Mouse (Mus musculus) gastrocnemius, postnatal 36 days (tissue): Measurements from ENCODE around the gene Gm10663. TPM values are rescaled to one million over a fixed set of nuclear protein-coding genes. Genes with fewer than 3 reads are reported as not detected.

Source experiments
- DNase-seq, 2 experiments: peaks; one replicate each; pipeline ENCODE4 v3.0.0; 2022
- intact Hi-C: fragments of 180-260 bp; cut with DNase I; formaldehyde crosslinking; loops from one replicate; pipeline ENCODE4 v1.15.1; 2025
- microRNA-seq, 2 experiments: library from miRNA; unstranded; fragments of <30 nt; microRNA quantifications; one replicate each; pipeline ENCODE4 v1.2.0; 2021
- total RNA-seq, 2 experiments: library from RNA; stranded (reverse); gene quantifications; 2 replicates each; pipeline ENCODE4 v1.2.3; 2021

Gene Gm10663
- total RNA-seq, 2 experiments from 2014 or later = not detected

DNA sequence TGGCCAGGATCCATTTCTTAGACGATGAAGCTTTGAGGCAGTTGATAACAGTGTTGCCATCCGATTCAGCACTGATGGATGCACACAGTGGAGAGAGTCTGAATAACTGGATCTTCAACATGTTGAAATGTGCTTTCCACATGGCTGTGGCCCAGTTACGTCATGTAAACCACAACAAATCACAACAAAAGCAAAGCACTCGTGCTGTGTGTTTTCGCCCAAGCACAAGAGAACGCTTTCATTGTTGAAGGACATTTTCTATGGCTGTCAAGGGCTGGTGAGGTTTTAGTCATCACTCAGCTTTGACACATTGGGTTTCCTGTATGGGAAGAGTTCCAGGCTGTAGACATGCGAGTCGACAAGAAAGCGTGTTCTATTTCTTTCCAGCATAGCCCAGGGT is 5.9 kb downstream of the Gm10663 start:
- intact Hi-C loops = no loop called here
- DNase-seq = no peak

DNA sequence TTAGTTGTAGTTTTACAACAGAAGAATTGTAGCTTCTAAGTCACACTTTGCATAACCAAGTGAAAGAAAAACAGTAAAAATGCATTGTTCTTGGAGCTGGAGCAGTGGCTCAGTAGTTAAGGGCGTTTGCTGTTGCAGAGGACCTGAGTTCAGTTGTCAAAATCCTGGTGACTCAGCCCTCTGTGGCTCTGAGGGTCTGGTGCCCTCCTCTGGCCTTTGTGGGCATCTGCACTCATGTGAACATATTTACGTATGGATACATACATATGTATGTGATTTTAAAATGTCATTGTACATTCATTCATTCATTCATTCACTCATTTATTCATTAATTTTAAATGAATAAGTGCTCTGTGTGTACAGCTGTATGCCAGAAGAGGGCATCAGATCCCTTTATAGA is 10.8 kb downstream of the Gm10663 start:
- intact Hi-C loops = no loop called here
- DNase-seq = no peak

DNA sequence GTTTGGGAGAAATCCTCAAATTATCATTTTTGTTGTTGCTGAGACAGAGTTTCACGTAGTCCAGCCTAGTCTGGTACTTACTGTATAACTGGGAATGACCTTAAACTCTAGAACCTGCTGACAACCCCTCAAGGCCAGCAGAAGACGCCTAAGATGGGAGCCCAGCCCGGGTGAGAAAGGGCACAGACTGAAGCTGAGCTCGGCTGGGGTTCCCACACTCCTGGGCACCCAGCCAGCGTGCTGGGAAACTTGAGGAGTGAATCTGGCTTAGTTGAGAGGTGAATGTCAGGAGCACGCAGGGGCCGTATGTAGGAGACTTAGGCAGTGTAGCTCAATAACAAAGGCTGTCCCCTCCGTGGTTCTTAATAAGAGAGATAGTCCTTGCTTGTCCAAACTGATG is 12.9 kb downstream of the Gm10663 start:
- no peak for DNase-seq
- intact Hi-C loops = no loop called here

DNA sequence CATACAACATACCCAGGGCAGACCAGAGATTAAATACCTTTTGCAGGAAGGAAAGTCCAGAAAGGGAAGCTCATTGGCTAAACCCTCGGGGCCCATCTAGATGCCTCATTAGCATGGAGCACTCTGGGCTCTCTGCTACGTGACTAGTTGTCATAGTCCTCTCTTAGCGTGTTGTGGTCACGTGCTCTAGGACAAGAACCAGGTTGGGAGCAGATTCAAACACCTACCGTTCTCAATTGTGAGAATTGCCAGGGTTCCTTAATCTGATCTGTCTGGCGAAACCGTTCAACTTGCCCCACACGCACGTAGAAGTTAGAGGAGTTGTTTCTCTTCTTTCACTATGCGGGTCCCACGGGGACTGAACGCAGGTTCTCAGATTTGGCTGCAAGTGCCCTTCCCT is 13.3 kb downstream of the Gm10663 start:
- intact Hi-C loops = no loop called here
- no peak for DNase-seq

DNA sequence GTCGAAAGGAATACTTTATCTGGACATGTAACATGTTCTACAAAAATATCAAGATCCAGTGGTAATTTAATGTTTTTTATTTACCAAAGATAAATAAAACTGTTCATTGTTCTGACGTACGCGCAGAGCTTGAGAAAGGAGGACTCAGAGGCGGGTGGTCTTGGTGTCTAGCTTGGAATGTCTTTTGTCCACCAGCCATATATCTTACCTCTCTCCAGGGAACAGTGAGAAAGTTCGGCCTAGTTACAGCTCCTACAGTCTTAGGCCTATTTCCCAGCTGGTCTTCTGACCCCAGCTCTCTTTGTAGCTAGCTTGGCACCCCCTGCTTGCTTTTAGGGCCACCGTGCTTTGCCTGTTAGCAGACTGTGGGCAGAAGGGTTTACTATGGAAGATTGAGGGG is 14.9 kb downstream of the Gm10663 start:
- intact Hi-C loops = no loop called here
- no peak for DNase-seq

DNA sequence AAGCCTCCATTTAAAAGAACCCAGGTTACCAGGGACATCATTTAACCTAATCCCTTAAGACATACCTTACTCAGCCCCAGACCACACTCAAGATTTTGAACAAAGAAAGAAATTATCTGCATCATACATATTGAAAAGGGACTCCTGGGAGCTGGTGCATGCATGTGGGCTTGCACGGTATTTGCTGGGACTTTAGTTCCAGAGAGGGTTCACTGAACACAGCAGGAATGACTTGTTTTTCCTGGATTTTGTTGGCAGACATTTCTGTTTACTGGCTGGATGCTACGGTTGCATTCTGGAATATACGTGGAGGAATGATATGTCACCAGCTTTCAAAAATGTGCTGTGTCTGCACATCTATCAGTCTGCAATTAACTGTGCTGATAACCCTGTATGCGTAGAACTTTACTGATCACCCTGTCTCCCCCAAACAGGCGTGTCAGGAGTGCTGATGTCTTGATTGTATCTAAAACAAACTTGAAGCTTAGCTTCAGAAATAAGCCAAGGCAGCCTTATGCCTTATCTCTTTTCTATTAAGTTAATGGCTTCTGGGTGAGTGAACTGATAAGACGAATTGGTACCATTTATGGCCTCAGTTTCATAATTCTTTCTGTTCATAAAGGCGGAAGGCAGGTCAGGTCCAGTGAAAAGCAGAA is 23.1 kb downstream of the Gm10663 start:
- intact Hi-C loops = no loop called here
- DNase-seq = no peak

DNA sequence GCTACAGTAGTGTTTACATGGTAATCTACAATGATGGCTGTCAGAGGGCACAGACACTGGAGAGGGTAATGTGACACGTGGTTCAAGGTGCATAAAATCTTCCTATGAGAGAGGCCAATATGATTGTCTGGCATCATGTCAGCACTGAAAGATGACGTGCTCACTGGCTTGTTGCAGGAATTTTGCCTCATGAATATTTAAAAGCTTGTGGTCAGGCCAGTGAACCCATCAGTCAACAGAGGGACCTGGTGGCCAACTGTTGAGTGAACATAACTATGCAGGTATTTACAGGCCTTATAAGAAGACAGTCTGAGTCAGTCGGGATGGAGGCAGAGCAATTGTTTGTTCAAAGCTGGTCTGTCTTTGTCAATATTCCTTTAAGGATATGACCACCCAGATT is 24.9 kb downstream of the Gm10663 start:
- no peak for DNase-seq
- intact Hi-C loops = no loop called here

DNA sequence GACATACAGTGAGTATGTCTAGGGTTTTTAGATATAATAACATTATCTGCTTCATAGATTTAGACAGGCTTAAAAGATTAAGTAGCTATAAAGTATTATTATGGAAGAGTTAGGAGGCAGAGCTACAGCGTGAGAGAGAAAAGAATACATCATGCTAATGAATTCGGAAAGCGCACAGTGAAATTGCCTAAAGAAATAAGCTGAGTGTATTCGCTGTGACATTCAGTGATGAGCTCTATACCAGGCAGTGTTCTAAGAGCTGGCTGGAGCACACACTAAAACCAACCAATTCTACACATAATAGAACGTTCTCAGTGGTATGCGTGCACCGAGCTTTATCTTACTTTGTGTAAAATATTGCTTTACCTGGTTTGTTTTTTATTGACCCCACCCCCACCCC is 28.8 kb downstream of the Gm10663 start:
- intact Hi-C loops = no loop called here
- no peak for DNase-seq

DNA sequence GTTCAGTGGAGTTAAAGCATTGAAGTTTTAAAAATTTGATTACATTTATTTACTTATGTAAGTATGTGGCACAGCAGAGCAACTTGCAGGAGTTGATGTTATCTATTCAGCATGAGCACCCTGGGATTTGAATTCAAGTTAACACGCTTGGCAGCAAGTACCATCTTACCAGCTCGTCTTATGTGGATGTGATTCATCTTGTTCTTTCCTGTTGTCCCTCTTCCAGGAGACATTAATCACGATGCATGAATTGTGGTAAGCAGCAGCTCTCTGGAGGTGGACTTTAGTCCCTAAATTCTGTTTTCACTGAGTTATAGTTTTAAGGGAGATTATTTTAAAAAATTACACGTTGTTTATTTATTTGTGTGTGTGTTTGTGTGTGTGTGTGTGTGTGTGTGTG is 29.2 kb downstream of the Gm10663 start:
- no peak for DNase-seq

DNA sequence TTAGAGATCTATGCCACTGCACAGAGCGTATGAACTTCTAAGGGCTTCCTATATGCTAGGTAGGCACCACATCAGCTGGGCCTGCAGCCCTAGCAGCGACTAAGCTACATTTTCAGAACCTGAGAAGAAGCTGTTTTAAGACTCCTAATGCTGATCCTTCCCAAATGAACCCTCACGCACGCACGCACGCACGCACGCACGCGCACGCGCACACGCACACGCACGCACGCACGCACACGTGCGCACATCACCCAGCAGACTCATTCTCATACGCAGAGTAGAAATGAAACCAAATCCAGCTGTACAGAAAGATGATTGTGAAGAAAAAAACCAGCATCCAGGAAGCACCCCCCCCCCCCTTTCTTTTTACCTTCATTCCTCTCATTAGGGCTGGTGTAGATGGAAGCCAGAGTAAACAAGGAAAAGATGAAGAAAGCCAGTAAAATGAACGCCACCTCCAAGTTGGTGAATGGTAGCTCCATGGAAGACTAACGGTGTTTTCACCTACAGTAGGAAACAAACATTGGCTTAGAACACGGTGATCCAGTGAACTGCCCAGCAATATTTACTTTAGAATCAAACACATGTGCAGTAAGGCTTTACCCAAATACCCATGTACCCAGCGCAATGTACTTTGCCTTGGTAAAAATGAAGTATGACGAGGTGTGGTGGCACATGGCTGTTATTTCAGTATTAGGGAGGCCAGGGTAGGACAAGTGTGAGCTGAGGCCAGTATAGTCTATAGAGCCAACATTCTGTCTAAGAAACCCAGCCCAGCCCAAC is 33.3 kb downstream of the Gm10663 start:
- DNase-seq = no peak
- intact Hi-C loops = no loop called here

More for the DNA sequence above, 29.2 kb downstream of the Gm10663 start:
- intact Hi-C loops = no loop called here

DNA sequence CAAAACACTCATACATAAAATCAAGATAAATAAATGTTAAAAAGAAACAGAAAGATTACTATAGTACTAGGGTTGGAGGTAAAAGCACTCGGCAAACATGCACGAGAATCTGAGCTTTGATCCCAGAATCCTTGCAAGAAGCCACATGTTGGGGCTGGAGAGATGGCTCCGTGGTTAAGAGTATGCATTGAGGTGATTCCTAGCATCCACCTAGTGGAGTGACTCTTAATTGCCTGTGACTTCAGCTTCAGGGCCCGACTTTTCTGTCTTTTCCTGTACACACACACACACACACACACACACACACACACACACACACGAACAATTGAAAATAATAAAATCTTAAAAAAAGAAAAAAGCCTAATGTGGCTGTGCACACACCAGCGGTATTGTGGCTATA is 34.1 kb downstream of the Gm10663 start:
- no peak for DNase-seq
- intact Hi-C loops = no loop called here

DNA sequence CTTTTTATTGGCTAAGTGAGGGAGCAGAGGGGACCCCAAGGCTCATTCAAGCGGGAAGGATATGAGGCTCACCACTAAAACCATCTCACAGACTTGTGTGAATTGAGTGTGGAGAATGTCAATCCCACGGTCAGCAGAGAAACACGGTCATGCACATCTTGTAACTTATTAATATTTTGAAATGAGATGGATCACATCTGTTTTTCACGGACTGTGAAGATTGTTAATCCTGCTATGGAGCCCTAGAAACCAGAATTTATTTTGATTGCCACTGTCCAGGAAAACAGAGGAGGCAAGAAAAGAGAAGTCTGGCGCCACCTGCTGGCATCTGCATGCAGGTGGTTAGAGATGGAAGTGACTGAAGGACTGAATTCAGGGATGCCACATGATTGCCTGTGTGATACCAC is 35.5 kb downstream of the Gm10663 start:
- peak; percentile 21 to 45 for DNase-seq
- intact Hi-C loops = loop anchor here (2.0 kb wide), 1 partner anchor 85 kb away; no protein-coding TSS in a partner anchor

DNA sequence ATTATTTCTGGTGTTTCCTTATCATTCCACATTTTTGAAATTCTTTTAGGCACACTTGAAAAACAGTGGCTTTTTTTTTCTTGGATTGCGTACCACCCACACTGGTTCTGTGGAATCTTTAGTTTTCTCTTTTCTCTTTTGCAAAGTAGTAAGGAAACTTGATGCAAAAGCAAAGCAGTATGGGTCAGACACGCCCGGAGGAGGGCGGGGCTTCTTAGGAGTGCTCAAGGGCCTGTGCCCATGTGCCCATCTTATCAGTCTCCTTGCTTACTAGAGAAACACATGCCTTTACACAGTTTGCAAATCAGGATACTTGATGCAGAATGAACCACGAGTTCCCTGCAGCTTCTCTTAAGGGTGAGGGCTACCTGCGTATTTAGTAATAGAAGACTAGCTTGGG is 37.3 kb downstream of the Gm10663 start:
- intact Hi-C loops = no loop called here
- DNase-seq = no peak

DNA sequence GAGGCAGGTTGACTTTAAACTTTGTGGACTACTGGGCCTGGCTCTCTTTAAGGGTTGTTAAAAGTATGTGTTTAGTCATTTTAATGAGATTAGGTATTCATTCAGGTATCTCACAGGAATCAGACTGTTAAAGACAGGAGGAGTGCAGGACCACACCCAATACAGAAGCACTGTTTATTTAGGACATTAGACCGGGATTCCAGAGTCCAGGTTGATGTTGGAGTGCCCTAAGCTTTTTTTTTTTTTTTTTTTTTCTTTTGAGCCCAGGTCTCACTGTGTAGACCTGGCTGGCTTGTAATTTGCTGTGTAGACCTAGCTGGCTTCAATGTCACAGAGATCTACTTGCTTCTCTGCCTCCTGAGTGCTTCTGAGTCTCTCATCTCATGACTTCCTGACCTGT is 51.2 kb downstream of the Gm10663 start:
- intact Hi-C loops = no loop called here
- DNase-seq = no peak

DNA sequence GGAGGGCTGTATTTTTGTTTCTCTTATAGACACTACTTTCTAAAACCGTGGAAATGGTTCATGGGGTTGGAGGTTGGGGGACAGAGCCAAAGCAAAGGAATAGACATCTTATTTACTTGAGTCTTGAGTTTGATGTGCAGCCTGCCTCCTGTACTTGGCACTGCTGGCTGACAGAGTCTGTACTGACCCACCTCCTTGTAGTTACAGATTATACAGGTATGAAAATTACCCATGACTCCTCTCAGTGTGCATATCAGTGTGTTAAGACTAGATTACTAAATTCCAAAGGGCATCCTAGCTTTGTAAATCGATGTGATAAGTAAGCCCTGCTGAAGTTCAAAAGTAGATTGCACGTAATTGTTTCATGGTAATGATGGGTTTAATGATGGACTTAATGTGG is 51.6 kb downstream of the Gm10663 start:
- intact Hi-C loops = no loop called here
- DNase-seq = no peak

Small RNA genes within 50 kb of the gene (microRNA-seq; reads per million reads assigned to microRNA genes)
- gene Gm24333 = 0 reads per million in 2 experiments

Other genes with a start within 250 kb of the Gm10663 start
- gene Klhl2, start 225.0 kb upstream of the Gm10663 start, total RNA-seq = 1 to 10 TPM; 4.8 to 8.3 TPM
- 10 to 100 TPM; 14.7 to 17.3 TPM for gene Tmem192, start 127.8 kb upstream of the Gm10663 start, total RNA-seq
- not detected for gene Trim75, start 87.2 kb upstream of the Gm10663 start, total RNA-seq
- gene Trim61, start 56.5 kb upstream of the Gm10663 start, total RNA-seq = not detected
- gene Trim60, start 56.4 kb upstream of the Gm10663 start, total RNA-seq = not detected
- not detected for gene Apela, start 37.7 kb upstream of the Gm10663 start, total RNA-seq
- gene BC030870, start 54.5 kb downstream of the Gm10663 start, total RNA-seq = not detected